Mouse (Mus musculus) liver, embryonic 14.5 days (tissue): ENCODE results near the gene Zfp687. TPM values are rescaled to one million over a fixed set of nuclear protein-coding genes. Genes with fewer than 3 reads are reported as not detected.

Experiments
- ATAC-seq: fragments of 200-750 bp; cut with Nextera tagmentation; 2 replicates; pipeline ENCODE4 v1.8.0; 2017; ENCODE audit warnings: moderate number of reproducible peaks, mild to moderate bottlenecking, moderate library complexity; ENCODE audit not compliant: insufficient read depth
- DNase-seq, 3 experiments: peaks; one replicate each; pipeline ENCODE4 v3.0.0-alpha.2; 2012 to 2013; ENCODE audit warnings: low read depth in 3 of 3, low spot score in 3 of 3
- H3K27ac ChIP-seq: fragments of 300-500 bp; sonication (generic); 2 replicates; pipeline ENCODE4 v1.5.1; 2014; ENCODE audit warnings: moderate library complexity, mild to moderate bottlenecking, control low read depth, inconsistent platforms
- H3K27me3 ChIP-seq: fragments of 300-500 bp; sonication (generic); 2 replicates; pipeline ENCODE4 v1.6.1; 2014; ENCODE audit warnings: mild to moderate bottlenecking, low read length, moderate library complexity; ENCODE audit not compliant: control insufficient read depth, insufficient read depth
- H3K36me3 ChIP-seq: fragments of 300-500 bp; sonication (generic); replicated peaks from 2 replicates; pipeline ENCODE4 v1.6.1; 2014; ENCODE audit warnings: low read depth; ENCODE audit not compliant: control insufficient read depth, insufficient read depth
- H3K4me1 ChIP-seq, 2 experiments: fragments of 200-500 bp in 1 of 2; fragments of 300-500 bp in 1 of 2; sonication (generic) in 1 of 2; replicated peaks; 2 replicates each; pipeline ENCODE4 v1.6.1; 2012 to 2014; ENCODE audit warnings: antibody characterized with exemption in 1 of 2, inconsistent platforms in 1 of 2, low read length in 1 of 2; ENCODE audit not compliant: control insufficient read depth in 2 of 2, insufficient read depth in 2 of 2
- H3K4me2 ChIP-seq: fragments of 300-500 bp; sonication (generic); 2 replicates; pipeline ENCODE4 v1.6.1; 2014; ENCODE audit warnings: low read depth, mild to moderate bottlenecking, control low read depth, moderate library complexity
- H3K4me3 ChIP-seq, 2 experiments: fragments of 200-500 bp in 1 of 2; fragments of 300-500 bp in 1 of 2; sonication (generic) in 1 of 2; 2 replicates each; pipeline ENCODE4 v1.5.1; 2012 to 2014; ENCODE audit warnings: low read depth in 2 of 2, low read length in 2 of 2, mild to moderate bottlenecking in 2 of 2, control low read depth in 1 of 2, inconsistent platforms in 1 of 2, moderate library complexity in 1 of 2; ENCODE audit not compliant: insufficient read depth in 1 of 2
- H3K9ac ChIP-seq: fragments of 300-500 bp; sonication (generic); replicated peaks from 2 replicates; pipeline ENCODE4 v1.6.1; 2014; ENCODE audit warnings: mild to moderate bottlenecking, control low read depth, moderate library complexity
- H3K9me3 ChIP-seq: fragments of 300-500 bp; sonication (generic); 2 replicates; pipeline ENCODE4 v1.6.1; 2016; ENCODE audit warnings: low read length, mixed read lengths; ENCODE audit not compliant: control insufficient read depth
- CTCF ChIP-seq: IDR thresholded peaks from 2 replicates; pipeline ENCODE4 v1.5.1; 2016; ENCODE audit warnings: antibody characterized with exemption, low read depth, control low read depth
- EP300 ChIP-seq: IDR thresholded peaks from 2 replicates; pipeline ENCODE4 v1.6.1; 2016; ENCODE audit warnings: antibody characterized with exemption, low read depth
- WGBS: fragments of 180-500 bp; shearing (Covaris S2); extraction: QIAGEN DNeasy Blood & Tissue Kit; methylation state at CpG from one replicate; pipeline ENCODE4 v1.1.7; 2014; ENCODE audit not compliant: insufficient replicate concordance; 5-methylcytosine and 5-hydroxymethylcytosine counted together
- microRNA-seq: library from miRNA; unstranded; fragments of <30 nt; microRNA quantifications from one replicate; pipeline ENCODE4, GENCODE M21; 2016
- polyA plus RNA-seq, 2 experiments: library from polyadenylated mRNA; depleted of rRNA in 1 of 2; stranded (reverse) in 1 of 2; unstranded in 1 of 2; fragments of >200 nt; fragmentation: Nextera tagmentation in 1 of 2; extraction: Ambion mirVana in 1 of 2; gene quantifications; 2 replicates each; pipeline versions ENCODE4 v1.2.1 to v1.2.3; 2012 to 2014

The Zfp687 gene
- polyA plus RNA-seq, 2 experiments: 4.4 to 5.8 TPM

GRCm38 (mm10) chr3:94958295-94958694 lies 57.0 kb downstream of the Zfp687 start:
- no peaks in the 10 kb centered on the region for H3K36me3 ChIP-seq
- H3K27ac ChIP-seq: no peak overlapping the region
- no peak overlapping the region for H3K4me2 ChIP-seq
- no peaks in the 10 kb centered on the region for H3K27me3 ChIP-seq
- no peaks in the 10 kb centered on the region for H3K9me3 ChIP-seq
- DNase-seq (no peak), ATAC-seq (no peak)
- no peak overlapping the region for H3K9ac ChIP-seq
- H3K4me3 ChIP-seq: no peak overlapping the region
- peaks cover 2 to 5% of the 10 kb centered on the region in 2 experiments; a peak in 3 of 4 replicates for H3K4me1 ChIP-seq
- WGBS: 54% methylated on average over 8 of the region's 8 CpGs
- TF ChIP-seq CTCF (no peak), EP300 (no peak)

Small RNAs within 50 kb of the gene (microRNA-seq; reads per million reads assigned to microRNA genes)
- 1.3 reads per million for gene Mir7013

Other genes starting within 250 kb of the Zfp687 start
- 4.3 and 4.6 TPM in 2 replicates for gene Cgn, start 229.0 kb downstream of the Zfp687 start, polyA plus RNA-seq (2012; rRNA removed)
- 5.7 and 7.2 TPM in 2 replicates for gene Cgn, start 229.0 kb downstream of the Zfp687 start, polyA plus RNA-seq (2014; fragmentation: Nextera tagmentation; extraction: Ambion mirVana)
- gene Pogz, start 177.9 kb downstream of the Zfp687 start, polyA plus RNA-seq (2012; rRNA removed): 6.0 and 6.5 TPM in 2 replicates
- 2.6 and 3.0 TPM in 2 replicates for gene Pogz, start 177.9 kb downstream of the Zfp687 start, polyA plus RNA-seq (2014; fragmentation: Nextera tagmentation; extraction: Ambion mirVana)
- gene Psmb4, start 128.5 kb downstream of the Zfp687 start, polyA plus RNA-seq (2012; rRNA removed): 127 and 157 TPM in 2 replicates
- gene Psmb4, start 128.5 kb downstream of the Zfp687 start, polyA plus RNA-seq (2014; fragmentation: Nextera tagmentation; extraction: Ambion mirVana): 190 and 203 TPM in 2 replicates
- gene Selenbp1, start 82.4 kb downstream of the Zfp687 start, polyA plus RNA-seq (2012; rRNA removed): 43.5 and 44.8 TPM in 2 replicates
- 56.7 and 71.2 TPM in 2 replicates for gene Selenbp1, start 82.4 kb downstream of the Zfp687 start, polyA plus RNA-seq (2014; fragmentation: Nextera tagmentation; extraction: Ambion mirVana)
- 2.3 TPM in 2 replicates for gene Rfx5, start 61.4 kb downstream of the Zfp687 start, polyA plus RNA-seq (2012; rRNA removed)
- 0.88 and 1.5 TPM in 2 replicates for gene Rfx5, start 61.4 kb downstream of the Zfp687 start, polyA plus RNA-seq (2014; fragmentation: Nextera tagmentation; extraction: Ambion mirVana)
- 7.3 and 14.0 TPM in 2 replicates for gene Pi4kb, start 40.7 kb downstream of the Zfp687 start, polyA plus RNA-seq (2012; rRNA removed)
- 6.8 and 10.0 TPM in 2 replicates for gene Pi4kb, start 40.7 kb downstream of the Zfp687 start, polyA plus RNA-seq (2014; fragmentation: Nextera tagmentation; extraction: Ambion mirVana)
- gene Psmd4, start 27.2 kb upstream of the Zfp687 start, polyA plus RNA-seq (2012; rRNA removed): 114 and 150 TPM in 2 replicates
- 153 and 161 TPM in 2 replicates for gene Psmd4, start 27.2 kb upstream of the Zfp687 start, polyA plus RNA-seq (2014; fragmentation: Nextera tagmentation; extraction: Ambion mirVana)
- gene Pip5k1a, start 91.5 kb upstream of the Zfp687 start, polyA plus RNA-seq (2012; rRNA removed): 7.9 and 9.4 TPM in 2 replicates
- gene Pip5k1a, start 91.5 kb upstream of the Zfp687 start, polyA plus RNA-seq (2014; fragmentation: Nextera tagmentation; extraction: Ambion mirVana): 4.7 and 5.5 TPM in 2 replicates
- 19.7 and 23.4 TPM in 2 replicates for gene Vps72, start 95.6 kb upstream of the Zfp687 start, polyA plus RNA-seq (2012; rRNA removed)
- gene Vps72, start 95.6 kb upstream of the Zfp687 start, polyA plus RNA-seq (2014; fragmentation: Nextera tagmentation; extraction: Ambion mirVana): 29.6 and 31.4 TPM in 2 replicates
- 0.11 and 0.32 TPM in 2 replicates for gene Tmod4, start 109.0 kb upstream of the Zfp687 start, polyA plus RNA-seq (2012; rRNA removed)
- 0.15 and 0.23 TPM in 2 replicates for gene Tmod4, start 109.0 kb upstream of the Zfp687 start, polyA plus RNA-seq (2014; fragmentation: Nextera tagmentation; extraction: Ambion mirVana)
- 22.4 and 33.1 TPM in 2 replicates for gene Scnm1, start 118.6 kb upstream of the Zfp687 start, polyA plus RNA-seq (2012; rRNA removed)
- 23.1 and 24.8 TPM in 2 replicates for gene Scnm1, start 118.6 kb upstream of the Zfp687 start, polyA plus RNA-seq (2014; fragmentation: Nextera tagmentation; extraction: Ambion mirVana)
- gene Lysmd1, start 118.6 kb upstream of the Zfp687 start, polyA plus RNA-seq (2012; rRNA removed): 2.9 and 3.9 TPM in 2 replicates
- 4.8 and 5.2 TPM in 2 replicates for gene Lysmd1, start 118.6 kb upstream of the Zfp687 start, polyA plus RNA-seq (2014; fragmentation: Nextera tagmentation; extraction: Ambion mirVana)
- gene Tnfaip8l2, start 126.9 kb upstream of the Zfp687 start, polyA plus RNA-seq (2012; rRNA removed): 4.8 and 4.9 TPM in 2 replicates
- 5.7 and 6.1 TPM in 2 replicates for gene Tnfaip8l2, start 126.9 kb upstream of the Zfp687 start, polyA plus RNA-seq (2014; fragmentation: Nextera tagmentation; extraction: Ambion mirVana)
- gene Sema6c, start 145.0 kb upstream of the Zfp687 start, polyA plus RNA-seq (2012; rRNA removed): 0.69 and 1.6 TPM in 2 replicates
- 0.11 and 0.29 TPM in 2 replicates for gene Sema6c, start 145.0 kb upstream of the Zfp687 start, polyA plus RNA-seq (2014; fragmentation: Nextera tagmentation; extraction: Ambion mirVana)
- gene Gabpb2, start 202.5 kb upstream of the Zfp687 start, polyA plus RNA-seq (2012; rRNA removed): 10.4 and 14.3 TPM in 2 replicates
- gene Gabpb2, start 202.5 kb upstream of the Zfp687 start, polyA plus RNA-seq (2014; fragmentation: Nextera tagmentation; extraction: Ambion mirVana): 5.1 and 6.9 TPM in 2 replicates
- gene Cdc42se1, start 213.3 kb upstream of the Zfp687 start, polyA plus RNA-seq (2012; rRNA removed): 21.3 and 24.9 TPM in 2 replicates
- 40.9 and 48.5 TPM in 2 replicates for gene Cdc42se1, start 213.3 kb upstream of the Zfp687 start, polyA plus RNA-seq (2014; fragmentation: Nextera tagmentation; extraction: Ambion mirVana)
- 3.0 and 3.6 TPM in 2 replicates for gene Mllt11, start 216.7 kb upstream of the Zfp687 start, polyA plus RNA-seq (2012; rRNA removed)
- gene Mllt11, start 216.7 kb upstream of the Zfp687 start, polyA plus RNA-seq (2014; fragmentation: Nextera tagmentation; extraction: Ambion mirVana): 1.9 and 2.7 TPM in 2 replicates
- 0.12 and 0.19 TPM in 2 replicates for gene Gm128, start 226.2 kb upstream of the Zfp687 start, polyA plus RNA-seq (2012; rRNA removed)
- gene Gm128, start 226.2 kb upstream of the Zfp687 start, polyA plus RNA-seq (2014; fragmentation: Nextera tagmentation; extraction: Ambion mirVana): 0.14 and 0.19 TPM in 2 replicates
- gene Bnipl, start 235.7 kb upstream of the Zfp687 start, polyA plus RNA-seq (2012; rRNA removed): 0.04 TPM in 2 replicates
- 0.16 TPM in 1 of 2 replicates, not detected in the other for gene Bnipl, start 235.7 kb upstream of the Zfp687 start, polyA plus RNA-seq (2014; fragmentation: Nextera tagmentation; extraction: Ambion mirVana)